Mouse (Mus musculus) liver, embryonic 15.5 days (tissue): ENCODE data around the gene Polrmt. TPM values are rescaled to one million over a fixed set of nuclear protein-coding genes. Genes with fewer than 3 reads are reported as not detected.

Experiments
- polyA plus RNA-seq: library from polyadenylated mRNA; unstranded; fragments of >200 nt; fragmentation: Nextera tagmentation; extraction: Ambion mirVana; gene quantifications from 2 replicates; pipeline ENCODE4 v1.2.1, GENCODE M21; 2015

The Polrmt gene
- polyA plus RNA-seq, 1 experiment from 2014 or later: 15.6 TPM

Other genes starting within 250 kb of the Polrmt start
- gene Plpp2, start 212.8 kb downstream of the Polrmt start, polyA plus RNA-seq: 21.5 and 26.9 TPM in 2 replicates
- gene Mier2, start 191.4 kb downstream of the Polrmt start, polyA plus RNA-seq: 9.9 and 13.3 TPM in 2 replicates
- not detected in 2 replicates for gene Theg, start 159.2 kb downstream of the Polrmt start, polyA plus RNA-seq
- not detected in 2 replicates for gene C2cd4c, start 132.6 kb downstream of the Polrmt start, polyA plus RNA-seq
- 0.08 and 0.10 TPM in 2 replicates for gene Shc2, start 108.7 kb downstream of the Polrmt start, polyA plus RNA-seq
- gene Odf3l2, start 100.8 kb downstream of the Polrmt start, polyA plus RNA-seq: not detected in 2 replicates
- gene Madcam1, start 82.0 kb downstream of the Polrmt start, polyA plus RNA-seq: 0.26 TPM in 1 of 2 replicates, not detected in the other
- 21.4 and 23.1 TPM in 2 replicates for gene Tpgs1, start 77.2 kb downstream of the Polrmt start, polyA plus RNA-seq
- 105 and 107 TPM in 2 replicates for gene Cdc34, start 64.4 kb downstream of the Polrmt start, polyA plus RNA-seq
- gene Gzmm, start 57.6 kb downstream of the Polrmt start, polyA plus RNA-seq: 0.15 and 0.37 TPM in 2 replicates
- 980 and 1,043 TPM in 2 replicates for gene Bsg, start 42.1 kb downstream of the Polrmt start, polyA plus RNA-seq
- gene Hcn2, start 29.9 kb downstream of the Polrmt start, polyA plus RNA-seq: 0.02 TPM in 1 of 2 replicates, not detected in the other
- gene Fgf22, start 8.5 kb upstream of the Polrmt start, polyA plus RNA-seq: 0.07 TPM in 1 of 2 replicates, not detected in the other
- 39.6 and 42.0 TPM in 2 replicates for gene Rnf126, start 20.4 kb upstream of the Polrmt start, polyA plus RNA-seq
- 0.71 and 1.0 TPM in 2 replicates for gene Fstl3, start 30.7 kb upstream of the Polrmt start, polyA plus RNA-seq
- gene Prss57, start 44.4 kb upstream of the Polrmt start, polyA plus RNA-seq: 7.0 and 7.1 TPM in 2 replicates
- 8.8 and 9.2 TPM in 2 replicates for gene Palm, start 47.0 kb upstream of the Polrmt start, polyA plus RNA-seq
- gene Misp, start 74.4 kb upstream of the Polrmt start, polyA plus RNA-seq: 0.50 TPM in 2 replicates
- 120 and 133 TPM in 2 replicates for gene Ptbp1, start 107.8 kb upstream of the Polrmt start, polyA plus RNA-seq
- gene Prtn3, start 127.9 kb upstream of the Polrmt start, polyA plus RNA-seq: 112 and 131 TPM in 2 replicates
- 5.8 and 6.1 TPM in 2 replicates for gene Plppr3, start 128.1 kb upstream of the Polrmt start, polyA plus RNA-seq
- 211 and 227 TPM in 2 replicates for gene Elane, start 139.7 kb upstream of the Polrmt start, polyA plus RNA-seq
- gene Cfd, start 144.3 kb upstream of the Polrmt start, polyA plus RNA-seq: not detected in 2 replicates
- 16.4 and 18.0 TPM in 2 replicates for gene Med16, start 162.3 kb upstream of the Polrmt start, polyA plus RNA-seq
- not detected in 2 replicates for gene Gm26602, start 164.3 kb upstream of the Polrmt start, polyA plus RNA-seq
- gene Kiss1r, start 170.4 kb upstream of the Polrmt start, polyA plus RNA-seq: 0.32 and 0.37 TPM in 2 replicates
- gene R3hdm4, start 174.6 kb upstream of the Polrmt start, polyA plus RNA-seq: 52.4 and 55.6 TPM in 2 replicates
- 6.1 and 7.4 TPM in 2 replicates for gene Arid3a, start 180.5 kb upstream of the Polrmt start, polyA plus RNA-seq
- 46.3 and 48.4 TPM in 2 replicates for gene Wdr18, start 213.6 kb upstream of the Polrmt start, polyA plus RNA-seq
- 0.10 TPM in 1 of 2 replicates, not detected in the other for gene Grin3b, start 224.1 kb upstream of the Polrmt start, polyA plus RNA-seq
- gene Tmem259, start 237.7 kb upstream of the Polrmt start, polyA plus RNA-seq: 8.4 and 11.0 TPM in 2 replicates
- gene Cnn2, start 242.0 kb upstream of the Polrmt start, polyA plus RNA-seq: 44.5 and 45.5 TPM in 2 replicates
- gene Abca7, start 249.9 kb upstream of the Polrmt start, polyA plus RNA-seq: 7.5 and 9.0 TPM in 2 replicates